Mouse (Mus musculus): ENCODE measurements at regions not wholly inside any gene's neighbourhood (a gene's known extent, or its start where the extent isn't known, plus 50 kb on each side); places are given as distances from the start of the nearest gene placed in this dataset.

GRCm38 (mm10) chr3:38397615-38397956 is 87.1 kb downstream of the Ankrd50 start:
- DNase-seq (ENCODE audit: low spot score in 2 of 2): no peak

- no peak for DNase-seq (ENCODE audit: low spot score in 2 of 2)
These were observed 87.7 kb downstream of the Ankrd50 start for GRCm38 (mm10) chr3:38396760-38397614.

- no peak for DNase-seq (ENCODE audit: low spot score in 2 of 2)
These were observed 90.3 kb downstream of the Ankrd50 start for GRCm38 (mm10) chr3:38394308-38394707.

- DNase-seq (ENCODE audit: low spot score in 2 of 2): no peak
These were observed 95.0 kb downstream of the Ankrd50 start for GRCm38 (mm10) chr3:38389647-38390046.

GRCm38 (mm10) chr3:38388961-38389360 is 95.7 kb downstream of the Ankrd50 start:
- no peak for DNase-seq (ENCODE audit: low spot score in 2 of 2)

- no peak for DNase-seq (ENCODE audit: low spot score in 2 of 2)
These were observed 101.9 kb downstream of the Ankrd50 start for GRCm38 (mm10) chr3:38382743-38383142.

- no peak for DNase-seq (ENCODE audit: low spot score in 2 of 2)
These were observed 103.0 kb downstream of the Ankrd50 start for GRCm38 (mm10) chr3:38381623-38382022.

GRCm38 (mm10) chr3:38373690-38374089 is 111.0 kb downstream of the Ankrd50 start:
- DNase-seq (ENCODE audit: low spot score in 2 of 2): no peak

GRCm38 (mm10) chr3:38371702-38372101 is 112.9 kb downstream of the Ankrd50 start:
- no peak for DNase-seq (ENCODE audit: low spot score in 2 of 2)

- DNase-seq (ENCODE audit: low spot score in 2 of 2): no peak
These were observed 120.8 kb downstream of the Ankrd50 start for GRCm38 (mm10) chr3:38363888-38364287.

GRCm38 (mm10) chr3:38361411-38361810 is 123.2 kb downstream of the Ankrd50 start:
- DNase-seq (ENCODE audit: low spot score in 2 of 2): no peak

- no peak for DNase-seq (ENCODE audit: low spot score in 2 of 2)
These were observed 123.7 kb downstream of the Ankrd50 start for GRCm38 (mm10) chr3:38360974-38361373.

- no peak for DNase-seq (ENCODE audit: low spot score in 2 of 2)
These were observed 124.2 kb downstream of the Ankrd50 start for GRCm38 (mm10) chr3:38360421-38360921.

GRCm38 (mm10) chr3:38357905-38358491 is 126.6 kb downstream of the Ankrd50 start:
- DNase-seq (ENCODE audit: low spot score in 2 of 2): peak in 1 of 2 experiments; percentile 16

GRCm38 (mm10) chr3:38344283-38344682 is 140.4 kb downstream of the Ankrd50 start:
- DNase-seq (ENCODE audit: low spot score in 2 of 2): no peak

- DNase-seq (ENCODE audit: low spot score in 2 of 2): no peak
These were observed 143.0 kb downstream of the Ankrd50 start for GRCm38 (mm10) chr3:38341666-38342065.

- no peak for DNase-seq (ENCODE audit: low spot score in 2 of 2)
These were observed 151.2 kb downstream of the Ankrd50 start for GRCm38 (mm10) chr3:38333321-38333910.

GRCm38 (mm10) chr3:38331169-38331568 is 153.5 kb downstream of the Ankrd50 start:
- DNase-seq (ENCODE audit: low spot score in 2 of 2): no peak

- DNase-seq (ENCODE audit: low spot score in 2 of 2): no peak
These were observed 157.4 kb downstream of the Ankrd50 start for GRCm38 (mm10) chr3:38327286-38327685.

GRCm38 (mm10) chr3:38326211-38326610 is 158.4 kb downstream of the Ankrd50 start:
- DNase-seq (ENCODE audit: low spot score in 2 of 2): no peak

- no peak for DNase-seq (ENCODE audit: low spot score in 2 of 2)
These were observed 160.0 kb downstream of the Ankrd50 start for GRCm38 (mm10) chr3:38324663-38325062.

- no peak for DNase-seq (ENCODE audit: low spot score in 2 of 2)
These were observed 162.2 kb downstream of the Ankrd50 start for GRCm38 (mm10) chr3:38322426-38322825.

- no peak for DNase-seq (ENCODE audit: low spot score in 2 of 2)
These were observed 163.0 kb downstream of the Ankrd50 start for GRCm38 (mm10) chr3:38321620-38322019.
